ENCODE assay signal across 10 mouse cellular contexts in the genomic region with DNA sequence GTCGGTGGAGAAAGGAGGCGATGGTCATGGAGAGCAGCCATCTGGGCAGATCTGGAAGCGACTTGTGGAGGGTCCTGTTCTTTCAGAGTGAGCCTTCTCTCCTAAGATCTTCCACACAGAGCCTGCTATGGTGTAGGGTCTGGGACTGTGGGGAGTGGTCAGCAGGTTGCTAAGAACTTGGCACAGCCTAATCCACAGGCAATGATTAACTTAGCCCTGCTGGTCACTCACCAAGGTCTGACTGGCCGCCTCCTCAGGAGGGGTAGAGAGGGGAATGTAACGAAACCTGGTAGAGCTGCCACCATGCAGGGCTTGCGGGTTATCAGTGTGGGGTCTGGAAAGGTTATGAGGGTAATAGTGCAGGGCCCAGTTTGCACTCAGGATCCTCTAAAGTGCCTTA.
"Had no signal": no experiment of that assay in that cellular context is flagged by ENCODE, and none has a peak within 500 bp of the region (broad histone marks: within the 10 kb centered on the region; RNA-seq: fewer than 3 reads in every experiment).

No protein-coding gene starts in this region.

- H3K4me2 ChIP-seq: limb, embryonic 13.5 days; liver, embryonic 15.5 days; midbrain, embryonic 13.5 days had no signal

- ATAC-seq: hindbrain, postnatal 0 days; lung, postnatal 0 days; midbrain, embryonic 13.5 days had no signal

- H3K4me3 ChIP-seq: limb, embryonic 13.5 days; liver, embryonic 15.5 days; midbrain, embryonic 13.5 days had no signal

- H3K4me1 ChIP-seq: liver, embryonic 15.5 days; midbrain, embryonic 13.5 days had no signal

- H3K9ac ChIP-seq: limb, embryonic 13.5 days; liver, embryonic 15.5 days; midbrain, embryonic 13.5 days had no signal

- H3K9me3 ChIP-seq: limb, embryonic 13.5 days; liver, embryonic 15.5 days; midbrain, embryonic 13.5 days had no signal

- H3K27me3 ChIP-seq: limb, embryonic 13.5 days; liver, embryonic 15.5 days; midbrain, embryonic 13.5 days had no signal

- H3K27ac ChIP-seq: hindbrain, postnatal 0 days; limb, embryonic 13.5 days; liver, embryonic 15.5 days; midbrain, embryonic 13.5 days had no signal

- H3K36me3 ChIP-seq: liver, embryonic 15.5 days had no signal

- DNase-seq: left cerebral cortex, postnatal 4 days; lung, adult 2 months; lung, postnatal 36 days; right cerebral cortex, postnatal 4 days; thymus, postnatal 4 days had no signal
